Comparison of ENCODE assay signal across 16 mouse cellular contexts in genomic region chr9:106236818-106237211, GRCm38 (mm10). TPM values are rescaled to one million over a fixed set of nuclear protein-coding genes. Genes with fewer than 3 reads are reported as not detected.
DNase-seq lines count a peak whose midpoint lies in the region; ATAC-seq and TF ChIP-seq lines count a peak whose summit lies in the region.
"Had no signal": no experiment of that assay in that cellular context is flagged by ENCODE, and none has a peak within 500 bp of the region (broad histone marks: within the 10 kb centered on the region; RNA-seq: fewer than 3 reads in every experiment).

No protein-coding gene starts in this region.

- TF ChIP-seq CTCF in Patski (IDR thresholded peaks at IDR 0.05), result no peak

- ATAC-seq in Patski, result peak; percentile 87
- ATAC-seq: CD4-positive, CD25-positive, alpha-beta regulatory T cell, adult 4 months had no signal

- DNase-seq in kidney, adult 18-20 months, result peak; percentile 54
- DNase-seq in kidney, postnatal 10 days, result no peak
- peak; percentile 97 for DNase-seq in Patski (ENCODE audit: low read depth, low spot score)
- peak; percentile 83 for DNase-seq in kidney, adult 9 months
- peak; percentile 72 for DNase-seq in lung, postnatal 10 days
- no peak for DNase-seq in urinary bladder, postnatal 4 days (ENCODE audit: low spot score in 2 of 2)
- no peak for DNase-seq in left cerebral cortex, postnatal 25 days (ENCODE audit: low spot score in 2 of 2)
- DNase-seq in layer of hippocampus, adult 18-20 months (ENCODE audit: low spot score in 2 of 2), result no peak
- DNase-seq: cerebellum, adult 18-20 months; heart, postnatal 10 days; liver, embryonic 13.5 days; right cerebral cortex, postnatal 14 days had no signal

- H3K27me3 ChIP-seq in Patski, result no peaks in the 10 kb centered on the region
- H3K27me3 ChIP-seq: hindbrain, embryonic 15.5 days; liver, embryonic 13.5 days; megakaryocyte, embryonic 14.5 days had no signal

- CTCF ChIA-PET in Patski (lab: Charles Lee), result interaction anchor here (1.0 to 1.1 kb wide), 2 partner anchors 15 to 25 kb away, joined by 3 to 4 read pairs; no protein-coding TSS in a partner anchor

- intact Hi-C loops in left cerebral cortex, postnatal 25 days (cut with DNase I), result no loop called here

- POLR2A ChIA-PET in Patski (lab: Charles Lee), result interaction anchor here (1.1 to 1.4 kb wide), 2 partner anchors 10 to 24 kb away, joined by 4 read pairs; no protein-coding TSS in a partner anchor

- in situ Hi-C loops in Patski (cut with MboI; ENCODE audit: low pct_unique_long_range_greater_than_20kb), result no loop called here

RNA-seq across cellular contexts. Expression of gene Alas1, which starts 11.6 kb away (rescaled TPM):
- polyA plus RNA-seq in Patski (2021), result 91.4 TPM
- total RNA-seq in left cerebral cortex, postnatal 25 days (2021), result 100 to 1,000 TPM; 135 to 144 TPM
- 100 to 1,000 TPM; 141 to 144 TPM for total RNA-seq in layer of hippocampus, adult 18-20 months (2021)

RNA-seq across cellular contexts. Expression of gene Tlr9, which starts 14.4 kb away (rescaled TPM):
- polyA plus RNA-seq in Patski (2021), result 0.03 TPM
- total RNA-seq in left cerebral cortex, postnatal 25 days (2021), result 1 to 10 TPM; 1.1 to 1.2 TPM
- total RNA-seq in layer of hippocampus, adult 18-20 months (2021), result 1 to 10 TPM; 1.0 to 1.5 TPM
- polyA plus RNA-seq: CD4-positive, CD25-positive, alpha-beta regulatory T cell, adult 4 months; myocyte had no signal

RNA-seq across cellular contexts. Expression of gene Twf2, which starts 33.9 kb away (rescaled TPM):
- 30.7 TPM for polyA plus RNA-seq in Patski (2021)
- total RNA-seq in left cerebral cortex, postnatal 25 days (2021), result 10 to 100 TPM; 55.1 to 59.6 TPM
- total RNA-seq in layer of hippocampus, adult 18-20 months (2021), result 10 to 100 TPM; 58.4 to 60.6 TPM

RNA-seq across cellular contexts. Expression of gene Ppm1m, which starts 37.3 kb away (rescaled TPM):
- 62.8 TPM for polyA plus RNA-seq in Patski (2021)
- 10 to 100 TPM; 18.0 to 24.7 TPM for total RNA-seq in left cerebral cortex, postnatal 25 days (2021)
- total RNA-seq in layer of hippocampus, adult 18-20 months (2021), result 10 to 100 TPM; 18.9 to 19.2 TPM

RNA-seq across cellular contexts. Expression of gene Poc1a, which starts 44.0 kb away (rescaled TPM):
- polyA plus RNA-seq in Patski (2021), result 9.9 TPM
- total RNA-seq in left cerebral cortex, postnatal 25 days (2021), result 10 to 100 TPM; 17.2 to 18.9 TPM
- total RNA-seq in layer of hippocampus, adult 18-20 months (2021), result 10 to 100 TPM; 12.5 to 15.4 TPM

Comparison
In these comparisons a context has a peak if more than half of its experiments do, and no peak if none do; other contexts are left out.
1. DNase-seq: peak in kidney, adult 18-20 months (single experiment), Patski (single experiment), kidney, adult 9 months (single experiment) and lung, postnatal 10 days (single experiment); none in kidney, postnatal 10 days (single experiment), urinary bladder, postnatal 4 days (0 of 2), left cerebral cortex, postnatal 25 days (0 of 2) and layer of hippocampus, adult 18-20 months (0 of 2).